Mouse (Mus musculus) heart, embryonic 13.5 days (tissue): ENCODE measurements around the gene Anxa9. TPM values are rescaled to one million over a fixed set of nuclear protein-coding genes. Genes with fewer than 3 reads are reported as not detected.

Experiments
- polyA plus RNA-seq: library from polyadenylated mRNA; unstranded; fragments of >200 nt; fragmentation: Nextera tagmentation; extraction: Ambion mirVana; gene quantifications from 2 replicates; pipeline ENCODE4 v1.2.1, GENCODE M21; 2015

Gene Anxa9
- polyA plus RNA-seq, 1 experiment from 2014 or later = 0.90 TPM

Other genes with a start within 250 kb of the Anxa9 start
- gene Pip5k1a, start 200.2 kb downstream of the Anxa9 start, polyA plus RNA-seq = 16.4 and 17.5 TPM in 2 replicates
- 98.9 and 100.0 TPM in 2 replicates for gene Vps72, start 196.2 kb downstream of the Anxa9 start, polyA plus RNA-seq
- 0.82 and 1.4 TPM in 2 replicates for gene Tmod4, start 182.7 kb downstream of the Anxa9 start, polyA plus RNA-seq
- gene Scnm1, start 173.2 kb downstream of the Anxa9 start, polyA plus RNA-seq = 51.7 and 54.2 TPM in 2 replicates
- gene Lysmd1, start 173.1 kb downstream of the Anxa9 start, polyA plus RNA-seq = 8.8 and 9.8 TPM in 2 replicates
- gene Tnfaip8l2, start 164.8 kb downstream of the Anxa9 start, polyA plus RNA-seq = 2.1 and 2.8 TPM in 2 replicates
- gene Sema6c, start 146.7 kb downstream of the Anxa9 start, polyA plus RNA-seq = 2.9 and 3.0 TPM in 2 replicates
- gene Gabpb2, start 89.3 kb downstream of the Anxa9 start, polyA plus RNA-seq = 5.1 and 5.4 TPM in 2 replicates
- 51.6 and 52.3 TPM in 2 replicates for gene Cdc42se1, start 78.4 kb downstream of the Anxa9 start, polyA plus RNA-seq
- gene Mllt11, start 75.0 kb downstream of the Anxa9 start, polyA plus RNA-seq = 11.0 and 11.5 TPM in 2 replicates
- 0.24 and 0.37 TPM in 2 replicates for gene Gm128, start 65.6 kb downstream of the Anxa9 start, polyA plus RNA-seq
- 0.23 and 0.24 TPM in 2 replicates for gene Bnipl, start 56.0 kb downstream of the Anxa9 start, polyA plus RNA-seq
- 24.3 TPM in 2 replicates for gene Mindy1, start 25.8 kb downstream of the Anxa9 start, polyA plus RNA-seq
- 24.5 and 26.0 TPM in 2 replicates for gene Prune1, start 25.1 kb downstream of the Anxa9 start, polyA plus RNA-seq
- 128 and 140 TPM in 2 replicates for gene Cers2, start 7.6 kb upstream of the Anxa9 start, polyA plus RNA-seq
- gene Setdb1, start 50.0 kb upstream of the Anxa9 start, polyA plus RNA-seq = 20.1 and 21.2 TPM in 2 replicates
- not detected in 2 replicates for gene 4930558C23Rik, start 95.7 kb upstream of the Anxa9 start, polyA plus RNA-seq
- gene Arnt, start 127.2 kb upstream of the Anxa9 start, polyA plus RNA-seq = 28.6 and 28.7 TPM in 2 replicates
- gene Ctsk, start 192.1 kb upstream of the Anxa9 start, polyA plus RNA-seq = 15.5 and 17.0 TPM in 2 replicates
- 12.3 and 13.4 TPM in 2 replicates for gene Ctss, start 219.6 kb upstream of the Anxa9 start, polyA plus RNA-seq